Mouse (Mus musculus) limb, embryonic 14.5 days (tissue): ENCODE results near the gene Dusp1. TPM values are rescaled to one million over a fixed set of nuclear protein-coding genes. Genes with fewer than 3 reads are reported as not detected.
A peak's percentile ranks its signal among the peaks of the same experiment; 100 is the strongest.

Experiments used
- ATAC-seq: fragments of 200-750 bp; cut with Nextera tagmentation; 2 replicates; pipeline ENCODE4 v1.8.0; 2017; ENCODE audit warnings: low read depth, moderate number of reproducible peaks, moderate TSS enrichment; ENCODE audit not compliant: low FRiP score
- DNase-seq: peaks from one replicate; pipeline ENCODE4 v3.0.0-alpha.2; 2015; ENCODE audit warnings: low spot score
- H3K27ac ChIP-seq: fragments of 300-500 bp; sonication (generic); replicated peaks from 2 replicates; pipeline ENCODE4 v1.5.1; 2014; ENCODE audit warnings: low read depth, mild to moderate bottlenecking, low read length, moderate library complexity, mixed read lengths
- H3K27me3 ChIP-seq: fragments of 300-500 bp; sonication (generic); 2 replicates; pipeline ENCODE4 v1.6.1; 2014; ENCODE audit warnings: low read length, mixed read lengths; ENCODE audit not compliant: control insufficient read depth, insufficient read depth
- H3K36me3 ChIP-seq: fragments of 300-500 bp; sonication (generic); 2 replicates; pipeline ENCODE4 v1.6.1; 2014; ENCODE audit warnings: mild to moderate bottlenecking, low read length, moderate library complexity, mixed read lengths; ENCODE audit not compliant: control insufficient read depth, insufficient read depth
- H3K4me1 ChIP-seq: fragments of 300-500 bp; sonication (generic); 2 replicates; pipeline ENCODE4 v1.6.1; 2014; ENCODE audit warnings: antibody characterized with exemption, low read length, mixed read lengths; ENCODE audit not compliant: control insufficient read depth, insufficient read depth
- H3K4me2 ChIP-seq: fragments of 300-500 bp; sonication (generic); replicated peaks from 2 replicates; pipeline ENCODE4 v1.6.1; 2014; ENCODE audit warnings: low read depth, mild to moderate bottlenecking, low read length, moderate library complexity; ENCODE audit not compliant: severe bottlenecking
- H3K4me3 ChIP-seq: fragments of 300-500 bp; sonication (generic); replicated peaks from 2 replicates; pipeline ENCODE4 v1.5.1; 2014; ENCODE audit warnings: low read length
- H3K9ac ChIP-seq: fragments of 300-500 bp; sonication (generic); 2 replicates; pipeline ENCODE4 v1.6.1; 2014; ENCODE audit warnings: mild to moderate bottlenecking, low read depth, low read length, moderate library complexity; ENCODE audit not compliant: severe bottlenecking
- H3K9me3 ChIP-seq: fragments of 300-500 bp; sonication (generic); 2 replicates; pipeline ENCODE4 v1.6.1; 2016; ENCODE audit warnings: low read length; ENCODE audit not compliant: control insufficient read depth
- POLR2A ChIP-seq: fragments of 200-500 bp; IDR thresholded peaks from 2 replicates; pipeline ENCODE4 v1.8.0; 2012; ENCODE audit warnings: inconsistent platforms, mild to moderate bottlenecking, moderate library complexity, borderline replicate concordance; ENCODE audit not compliant: insufficient read depth, insufficient read length; ENCODE audit errors: extremely low read depth
- WGBS: fragments of 180-500 bp; shearing (Covaris S2); extraction: QIAGEN DNeasy Blood & Tissue Kit; methylation state at CpG from one replicate; pipeline ENCODE4 v1.1.7; 2014; 5-methylcytosine and 5-hydroxymethylcytosine counted together
- polyA plus RNA-seq, 2 experiments: library from polyadenylated mRNA; depleted of rRNA in 1 of 2; stranded (reverse) in 1 of 2; unstranded in 1 of 2; fragments of >200 nt; fragmentation: Nextera tagmentation in 1 of 2; extraction: Ambion mirVana in 1 of 2; gene quantifications; 2 replicates each; pipeline versions ENCODE4 v1.2.1 to v1.2.3; 2012 to 2014

Dusp1 gene
- polyA plus RNA-seq, 2 experiments = 27.7 to 29.6 TPM

DNA sequence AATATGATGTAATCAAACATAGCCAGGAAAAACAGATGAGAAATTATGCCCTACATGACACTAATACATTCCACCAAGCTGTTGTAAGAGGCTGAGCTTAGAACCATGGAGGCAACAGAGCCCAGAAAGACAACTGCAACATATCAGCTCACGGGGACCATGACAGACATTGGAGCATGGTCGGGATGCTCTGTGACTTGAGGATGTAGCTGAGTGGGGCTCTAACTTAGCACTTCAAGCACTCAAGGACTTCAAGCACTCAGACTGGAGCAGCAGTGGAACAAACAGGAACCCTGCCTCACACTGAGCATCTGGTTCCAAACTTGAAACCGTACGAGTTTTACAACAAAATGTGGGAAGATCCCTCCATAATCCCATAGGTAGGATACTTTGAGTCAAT lies 46.3 kb downstream of the Dusp1 start:
- no peak overlapping the region for H3K4me2 ChIP-seq
- DNase-seq (no peak), ATAC-seq (no peak)
- H3K9me3 ChIP-seq = no peaks in the 10 kb centered on the region
- WGBS = 85% methylated on average over 4 of the region's 4 CpGs
- H3K9ac ChIP-seq = no peak overlapping the region
- H3K27ac ChIP-seq = no peak overlapping the region
- H3K27me3 ChIP-seq = no peaks in the 10 kb centered on the region
- no peak for TF ChIP-seq POLR2A
- no peaks in the 10 kb centered on the region for H3K4me1 ChIP-seq
- no peak overlapping the region for H3K4me3 ChIP-seq
- H3K36me3 ChIP-seq = no peaks in the 10 kb centered on the region

GRCm38 (mm10) chr17:26514581-26515030 lies 47.3 kb downstream of the Dusp1 start:
- Histone ChIP-seq H3K27me3 (no peaks in the 10 kb centered on the region), H3K4me3 (no peak overlapping the region), H3K36me3 (no peaks in the 10 kb centered on the region), H3K4me1 (no peaks in the 10 kb centered on the region), H3K9me3 (no peaks in the 10 kb centered on the region), H3K27ac (no peak overlapping the region), H3K4me2 (no peak overlapping the region), H3K9ac (no peak overlapping the region)
- no peak for ATAC-seq
- no peak for DNase-seq
- no peak for TF ChIP-seq POLR2A
- 76% methylated on average over 3 of the region's 3 CpGs for WGBS

DNA sequence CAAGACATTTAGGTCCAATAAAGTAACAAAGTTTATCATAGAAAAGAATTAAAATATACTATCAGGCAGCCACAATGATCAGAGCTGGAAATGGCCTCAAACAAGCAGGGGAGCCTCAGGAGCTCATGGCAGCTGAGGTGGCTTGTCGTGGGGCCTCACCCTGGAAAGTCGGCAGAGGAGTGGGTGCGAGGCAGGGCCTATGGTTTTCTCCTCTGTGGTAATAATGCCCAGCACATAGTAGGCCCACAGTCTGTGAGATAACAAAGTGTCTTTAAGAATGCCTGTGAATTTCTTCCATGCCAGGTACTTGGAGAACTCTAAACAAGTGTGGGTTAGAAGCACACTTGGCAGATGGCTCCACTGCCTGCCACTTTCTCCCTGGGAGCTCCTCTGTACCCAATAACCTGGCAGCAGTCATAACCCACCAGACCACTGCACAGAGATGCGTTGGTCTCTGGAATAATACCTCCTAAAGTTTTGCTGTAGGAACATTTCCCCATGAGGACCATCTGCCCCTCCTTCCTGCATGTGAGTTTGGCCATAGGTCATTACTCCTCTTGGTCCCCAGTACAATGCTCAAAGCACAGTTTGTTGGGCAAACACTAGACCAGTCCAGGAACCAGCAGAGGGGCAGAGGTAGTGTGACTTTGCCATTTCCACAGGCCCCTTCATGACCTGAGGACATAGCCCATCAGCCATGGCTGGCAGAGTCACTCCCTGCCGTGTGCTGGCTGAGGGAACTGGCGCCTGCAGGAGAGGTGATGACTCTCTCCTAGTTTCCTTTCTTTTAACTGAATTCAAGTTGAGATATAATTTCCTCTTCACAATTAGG lies 48.3 kb downstream of the Dusp1 start:
- ATAC-seq = no peak
- no peak for TF ChIP-seq POLR2A
- no peak for DNase-seq
- Histone ChIP-seq H3K9me3 (no peaks in the 10 kb centered on the region), H3K27me3 (no peaks in the 10 kb centered on the region), H3K4me2 (no peak overlapping the region), H3K36me3 (no peaks in the 10 kb centered on the region), H3K4me1 (no peaks in the 10 kb centered on the region), H3K9ac (no peak overlapping the region), H3K4me3 (no peak overlapping the region), H3K27ac (no peak overlapping the region)
- 73% methylated on average over 6 of the region's 6 CpGs for WGBS

GRCm38 (mm10) chr17:26512961-26513360 lies 49.0 kb downstream of the Dusp1 start:
- DNase-seq = no peak
- TF ChIP-seq POLR2A = no peak
- Histone ChIP-seq H3K9me3 (no peaks in the 10 kb centered on the region), H3K4me2 (no peak overlapping the region), H3K4me3 (no peak overlapping the region), H3K27me3 (no peaks in the 10 kb centered on the region), H3K36me3 (no peaks in the 10 kb centered on the region), H3K9ac (no peak overlapping the region), H3K4me1 (no peaks in the 10 kb centered on the region), H3K27ac (no peak overlapping the region)
- WGBS = 66% methylated on average over 7 of the region's 7 CpGs
- no peak for ATAC-seq

DNA sequence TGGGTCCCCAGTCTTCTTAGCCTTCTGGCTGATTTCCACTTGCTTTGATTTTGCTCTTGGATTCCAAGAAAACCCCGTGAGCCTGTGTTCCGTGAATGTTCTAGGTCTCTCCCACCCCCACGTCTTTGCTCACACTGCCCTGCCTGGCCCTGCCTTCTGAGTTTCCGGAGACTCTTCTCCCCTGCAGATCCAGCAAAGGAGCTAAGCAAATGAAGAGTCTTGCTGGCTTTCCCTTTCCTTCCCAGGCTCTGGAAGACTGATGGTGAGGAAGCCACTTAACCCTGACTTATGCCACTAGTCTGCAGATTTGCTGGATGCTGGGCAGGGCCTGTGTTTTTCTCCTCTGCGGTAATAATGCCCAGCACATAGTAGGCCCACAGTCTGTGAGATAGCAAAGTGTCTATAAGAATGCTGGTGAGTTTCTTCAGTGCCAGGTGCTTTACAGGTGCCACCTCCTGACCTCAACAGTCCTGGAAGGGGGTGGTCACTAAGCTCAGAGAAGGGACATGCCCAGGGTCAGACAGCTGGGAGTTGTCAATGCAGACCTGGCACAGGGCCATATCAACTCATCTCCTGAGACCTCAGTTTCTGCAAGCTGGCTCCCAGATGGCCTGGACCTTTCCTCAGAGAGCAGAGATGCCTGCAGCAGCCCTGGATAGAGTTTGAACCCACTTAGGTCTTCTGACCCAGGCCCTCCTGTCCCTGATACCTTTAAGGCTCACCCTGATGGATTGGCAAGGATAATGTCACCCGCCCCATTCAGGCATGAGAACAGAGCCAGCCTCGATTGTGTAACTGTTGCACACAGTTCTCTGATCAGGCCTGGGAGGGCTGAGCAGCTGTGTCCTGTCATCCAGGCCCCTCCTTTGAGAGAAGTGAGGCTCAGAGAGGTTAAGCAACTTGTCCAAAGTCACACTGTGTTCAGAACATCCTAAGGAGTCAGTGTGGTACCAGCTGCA lies 49.8 kb downstream of the Dusp1 start:
- 71% methylated on average over 7 of the region's 7 CpGs for WGBS
- DNase-seq = peak; percentile 14
- ATAC-seq = no peak

More for the DNA sequence above, 49.8 kb downstream of the Dusp1 start:
- Histone ChIP-seq H3K9me3 (no peaks in the 10 kb centered on the region), H3K4me3 (no peak overlapping the region), H3K27me3 (no peaks in the 10 kb centered on the region), H3K36me3 (no peaks in the 10 kb centered on the region), H3K4me2 (no peak overlapping the region), H3K4me1 (peaks cover 4% of the 10 kb centered on the region), H3K27ac (no peak overlapping the region), H3K9ac (no peak overlapping the region)
- TF ChIP-seq POLR2A = no peak
